Mouse (Mus musculus) neural tube, embryonic 10.5 days (tissue): Measurements from ENCODE around the gene Samhd1.
A peak's percentile ranks its signal among the peaks of the same experiment; 100 is the strongest.

Experiments
- DNase-seq: peaks from one replicate; pipeline ENCODE4 v3.0.0-alpha.2; 2017; ENCODE audit warnings: low spot score; ENCODE audit errors: extremely low spot score

Samhd1 gene

GRCm38 (mm10) chr2:157099532-157100318 is 35.3 kb downstream of the Samhd1 start:
- no peak for DNase-seq

GRCm38 (mm10) chr2:157095005-157095755 is 39.9 kb downstream of the Samhd1 start:
- DNase-seq: peak; percentile 69

- no peak for DNase-seq
Measured at GRCm38 (mm10) chr2:157092024-157092423, 43.0 kb downstream of the Samhd1 start.

GRCm38 (mm10) chr2:157087536-157088317 is 47.3 kb downstream of the Samhd1 start:
- DNase-seq: no peak

GRCm38 (mm10) chr2:157086796-157087195 is 48.3 kb downstream of the Samhd1 start, which contains the start of gene Tldc2:
TSS of gene Tldc2 (plus strand) at chr2:157087055.
- DNase-seq: no peak

- DNase-seq: no peak
Measured at GRCm38 (mm10) chr2:157084831-157085585, 50.1 kb downstream of the Samhd1 start.

- no peak for DNase-seq
Measured at GRCm38 (mm10) chr2:157081960-157082359, 53.1 kb downstream of the Samhd1 start.

- no peak for DNase-seq
Measured at GRCm38 (mm10) chr2:157081331-157081730, 53.7 kb downstream of the Samhd1 start.

GRCm38 (mm10) chr2:157079701-157080180 is 55.3 kb downstream of the Samhd1 start:
- no peak for DNase-seq

GRCm38 (mm10) chr2:157078793-157079700 is 56.0 kb downstream of the Samhd1 start, which contains the start of gene Soga1:
TSS of gene Soga1 (minus strand) at chr2:157079254.
- DNase-seq: peak; percentile 90

- peak; percentile 68 for DNase-seq
Measured at GRCm38 (mm10) chr2:157078059-157078792, 56.8 kb downstream of the Samhd1 start.

- peak; percentile 60 for DNase-seq
Measured at GRCm38 (mm10) chr2:157077641-157078058, 57.4 kb downstream of the Samhd1 start.

GRCm38 (mm10) chr2:157077160-157077559 is 57.9 kb downstream of the Samhd1 start:
- peak; percentile 36 for DNase-seq

- no peak for DNase-seq
Measured at GRCm38 (mm10) chr2:157076585-157076984, 58.5 kb downstream of the Samhd1 start.

- DNase-seq: no peak
Measured at GRCm38 (mm10) chr2:157075685-157076084, 59.4 kb downstream of the Samhd1 start.

- DNase-seq: no peak
Measured at GRCm38 (mm10) chr2:157075226-157075625, 59.8 kb downstream of the Samhd1 start.

GRCm38 (mm10) chr2:157074772-157075171 is 60.3 kb downstream of the Samhd1 start:
- no peak for DNase-seq

- no peak for DNase-seq
Measured at GRCm38 (mm10) chr2:157074186-157074724, 60.8 kb downstream of the Samhd1 start.
